Mouse (Mus musculus) heart, postnatal 0 days (tissue): ENCODE data around the gene Nceh1. TPM values are rescaled to one million over a fixed set of nuclear protein-coding genes. Genes with fewer than 3 reads are reported as not detected.

Experiments
- ATAC-seq: fragments of 200-750 bp; cut with Nextera tagmentation; 2 replicates; pipeline ENCODE4 v1.8.0; 2017; ENCODE audit warnings: low read depth, moderate number of reproducible peaks, moderate library complexity; ENCODE audit not compliant: insufficient read depth
- DNase-seq: peaks from one replicate; pipeline ENCODE4 v3.0.0-alpha.2; 2016; ENCODE audit warnings: low spot score
- H3K27ac ChIP-seq: fragments of 300-500 bp; sonication (generic); 2 replicates; pipeline ENCODE4 v1.5.1; 2014; ENCODE audit warnings: low read depth, mild to moderate bottlenecking
- H3K27me3 ChIP-seq: fragments of 300-500 bp; sonication (generic); 2 replicates; pipeline ENCODE4 v1.6.1; 2014; ENCODE audit warnings: low read length, mixed read lengths; ENCODE audit not compliant: control insufficient read depth, insufficient read depth
- H3K36me3 ChIP-seq: fragments of 300-500 bp; sonication (generic); replicated peaks from 2 replicates; pipeline ENCODE4 v1.6.1; 2014; ENCODE audit warnings: low read length, mixed read lengths; ENCODE audit not compliant: control insufficient read depth, insufficient read depth
- H3K4me1 ChIP-seq: fragments of 300-500 bp; sonication (generic); 2 replicates; pipeline ENCODE4 v1.6.1; 2014; ENCODE audit warnings: antibody characterized with exemption; ENCODE audit not compliant: control insufficient read depth, insufficient read depth
- H3K4me2 ChIP-seq: fragments of 300-500 bp; sonication (generic); 2 replicates; pipeline ENCODE4 v1.6.1; 2014; ENCODE audit warnings: low read depth, mild to moderate bottlenecking, low read length, moderate library complexity
- H3K4me3 ChIP-seq: fragments of 300-500 bp; sonication (generic); 2 replicates; pipeline ENCODE4 v1.5.1; 2014; ENCODE audit warnings: low read depth, low read length
- H3K9ac ChIP-seq: fragments of 300-500 bp; sonication (generic); replicated peaks from 2 replicates; pipeline ENCODE4 v1.6.1; 2014; ENCODE audit warnings: low read depth, low read length, mixed read lengths
- H3K9me3 ChIP-seq: fragments of 300-500 bp; sonication (generic); replicated peaks from 2 replicates; pipeline ENCODE4 v1.6.1; 2016; ENCODE audit warnings: low read length; ENCODE audit not compliant: control insufficient read depth
- CTCF ChIP-seq: IDR thresholded peaks from 2 replicates; pipeline ENCODE4 v1.5.1; 2016; ENCODE audit warnings: antibody characterized with exemption, control low read depth, low read depth
- EP300 ChIP-seq: IDR thresholded peaks from 2 replicates; pipeline ENCODE4 v1.6.1; 2016; ENCODE audit warnings: antibody characterized with exemption, low read depth
- WGBS: fragments of 180-500 bp; shearing (Covaris S2); extraction: QIAGEN DNeasy Blood & Tissue Kit; methylation state at CpG from one replicate; pipeline ENCODE4 v1.1.7; 2014; 5-methylcytosine and 5-hydroxymethylcytosine counted together
- polyA plus RNA-seq: library from polyadenylated mRNA; unstranded; fragments of >200 nt; fragmentation: Nextera tagmentation; extraction: Ambion mirVana; gene quantifications from 2 replicates; pipeline ENCODE4 v1.2.1, GENCODE M21; 2015
- total RNA-seq: library from RNA; depleted of rRNA; stranded (reverse); fragments of >200 nt; gene quantifications from 2 replicates; pipeline ENCODE4 v1.2.3, GENCODE M21; 2014; ENCODE audit warnings: low replicate concordance

Nceh1 gene
- total and polyA plus RNA-seq, 2 experiments from 2014 or later: 67.7 to 81.0 TPM

DNA sequence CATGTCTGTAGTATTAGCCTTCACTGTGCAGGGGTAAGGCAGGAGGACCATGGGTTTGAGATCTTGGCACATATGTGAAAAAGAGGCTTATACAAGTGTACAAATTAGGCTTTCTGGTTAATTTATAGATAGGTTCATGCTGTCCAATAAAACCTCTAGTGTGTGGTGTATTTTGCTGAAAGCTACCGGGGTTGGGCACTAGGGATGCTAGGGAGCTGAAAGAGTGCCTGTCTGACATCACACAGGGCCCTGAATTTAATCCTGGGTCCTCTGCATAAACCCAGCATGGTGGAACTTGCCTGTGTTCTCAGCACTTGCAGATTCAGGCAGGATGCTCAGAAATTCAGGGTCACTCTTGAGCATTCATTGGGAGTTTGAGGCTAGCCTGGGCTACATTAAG is 65.0 kb downstream of the Nceh1 start:
- no peaks in the 10 kb centered on the region for H3K9me3 ChIP-seq
- 70% methylated on average over 1 of the region's 1 CpGs for WGBS
- H3K27me3 ChIP-seq: no peaks in the 10 kb centered on the region
- DNase-seq: no peak
- H3K4me2 ChIP-seq: no peak overlapping the region
- no peak overlapping the region for H3K9ac ChIP-seq
- TF ChIP-seq CTCF (peak; percentile 9; the same call in 1 of the 2 replicates), EP300 (no peak)
- no peak overlapping the region for H3K27ac ChIP-seq
- no peaks in the 10 kb centered on the region for H3K4me1 ChIP-seq
- no peak for ATAC-seq
- H3K36me3 ChIP-seq: peaks cover 7% of the 10 kb centered on the region; the same call in 1 of the 2 replicates
- H3K4me3 ChIP-seq: no peak overlapping the region

DNA sequence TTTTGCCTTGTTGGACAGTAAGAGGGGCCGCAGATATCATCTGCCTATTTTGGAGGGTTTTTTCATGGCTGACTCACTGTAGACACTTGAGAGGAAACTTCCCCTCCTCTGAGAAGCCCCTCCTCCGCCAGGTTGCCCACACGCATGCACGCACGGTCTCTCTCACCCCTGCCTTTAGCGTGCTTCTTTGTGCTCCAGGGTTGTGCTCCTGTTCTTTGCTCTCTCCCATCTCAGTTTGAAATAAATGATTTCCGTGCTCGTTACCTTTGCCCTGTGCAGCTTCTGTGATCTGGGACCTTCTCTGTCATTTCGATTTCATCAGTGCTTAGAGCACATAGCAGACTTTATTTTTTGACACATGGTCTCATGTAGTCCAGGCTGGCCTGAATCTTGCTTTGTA is 66.3 kb downstream of the Nceh1 start:
- TF ChIP-seq EP300 (no peak), CTCF (no peak)
- H3K4me3 ChIP-seq: no peak overlapping the region
- H3K27ac ChIP-seq: no peak overlapping the region
- no peaks in the 10 kb centered on the region for H3K9me3 ChIP-seq
- H3K4me2 ChIP-seq: no peak overlapping the region
- H3K36me3 ChIP-seq: no peaks in the 10 kb centered on the region
- no peaks in the 10 kb centered on the region for H3K27me3 ChIP-seq
- no peak for DNase-seq
- WGBS: 84% methylated on average over 9 of the region's 9 CpGs
- no peaks in the 10 kb centered on the region for H3K4me1 ChIP-seq
- no peak for ATAC-seq
- no peak overlapping the region for H3K9ac ChIP-seq

DNA sequence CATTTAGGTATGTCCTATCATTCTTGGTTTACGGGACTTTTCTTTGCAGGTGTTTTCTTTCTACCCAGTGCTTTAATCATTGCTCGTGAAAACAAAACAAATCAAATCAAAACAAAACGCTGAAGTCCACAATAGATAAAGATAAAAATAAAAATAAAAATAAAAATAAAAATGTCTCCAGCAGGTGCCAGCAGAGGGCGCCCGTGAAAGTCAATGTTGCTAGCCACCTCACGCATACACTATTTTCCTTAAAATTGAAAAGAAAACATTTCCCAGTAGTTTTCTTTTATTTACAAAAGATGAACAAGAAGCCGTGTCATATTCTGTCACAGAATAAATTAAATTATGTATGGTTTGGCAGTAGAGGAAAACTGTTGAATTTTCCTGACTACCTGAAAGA is 68.2 kb downstream of the Nceh1 start:
- Histone ChIP-seq H3K36me3 (no peaks in the 10 kb centered on the region), H3K27me3 (no peaks in the 10 kb centered on the region), H3K27ac (no peak overlapping the region), H3K9ac (no peak overlapping the region), H3K4me3 (no peak overlapping the region), H3K9me3 (no peaks in the 10 kb centered on the region), H3K4me2 (no peak overlapping the region), H3K4me1 (no peaks in the 10 kb centered on the region)
- DNase-seq: no peak
- no peak for ATAC-seq
- TF ChIP-seq CTCF (peak; percentile 29; the same call in 1 of the 2 replicates), EP300 (no peak)
- 34% methylated on average over 7 of the region's 7 CpGs for WGBS

DNA sequence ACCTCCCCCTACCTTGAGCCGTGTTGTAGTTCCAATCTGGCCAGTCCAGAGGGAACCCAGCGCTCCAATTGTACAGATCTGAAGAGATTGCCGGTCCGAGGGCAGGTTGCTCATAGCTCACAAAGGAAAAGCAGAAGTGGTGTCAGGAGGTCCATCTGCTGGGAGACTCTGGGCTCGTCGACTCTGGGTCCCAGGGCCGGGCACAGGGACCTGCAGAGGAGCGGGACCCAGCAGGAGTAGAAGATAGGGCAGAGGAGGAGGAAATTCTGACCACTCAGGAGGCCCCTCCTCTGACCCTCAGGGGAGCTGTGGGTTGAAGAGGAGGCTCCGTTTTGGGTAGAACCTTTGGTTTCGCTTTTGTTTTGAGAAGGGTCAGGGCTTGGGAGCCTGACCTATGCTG is 75.7 kb downstream of the Nceh1 start:
- Histone ChIP-seq H3K4me1 (no peaks in the 10 kb centered on the region), H3K9ac (no peak overlapping the region), H3K4me3 (no peak overlapping the region), H3K27ac (no peak overlapping the region), H3K9me3 (no peaks in the 10 kb centered on the region), H3K4me2 (no peak overlapping the region), H3K27me3 (no peaks in the 10 kb centered on the region), H3K36me3 (no peaks in the 10 kb centered on the region)
- ATAC-seq (no peak), DNase-seq (no peak)
- WGBS: 81% methylated on average over 10 of the region's 10 CpGs
- TF ChIP-seq CTCF: no peak
- no peak for TF ChIP-seq EP300

DNA sequence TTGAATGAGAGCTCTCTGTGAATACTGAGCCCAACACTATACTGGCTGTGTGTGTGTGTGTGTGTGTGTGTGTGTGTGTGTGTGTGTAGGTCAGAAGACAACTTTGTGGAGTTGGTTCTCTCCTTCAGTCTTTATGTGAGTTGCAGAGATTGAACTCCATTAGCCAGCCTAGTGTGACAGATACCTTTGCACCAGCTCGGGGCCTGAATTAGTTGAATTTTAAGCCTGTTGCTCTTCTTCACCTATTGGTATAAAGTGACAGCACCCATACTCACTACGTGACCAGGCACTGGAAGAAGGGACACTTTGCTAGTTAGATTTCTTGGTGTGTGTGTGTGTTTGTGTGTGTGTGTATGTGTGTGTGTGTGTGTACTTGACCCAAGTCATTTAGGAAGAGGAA is 77.6 kb downstream of the Nceh1 start:
- no peak overlapping the region for H3K9ac ChIP-seq
- H3K36me3 ChIP-seq: no peaks in the 10 kb centered on the region
- WGBS: 72% methylated on average over 2 of the region's 2 CpGs
- H3K27me3 ChIP-seq: no peaks in the 10 kb centered on the region
- TF ChIP-seq EP300 (no peak), CTCF (no peak)
- ATAC-seq: no peak
- H3K4me1 ChIP-seq: no peaks in the 10 kb centered on the region
- H3K4me3 ChIP-seq: no peak overlapping the region
- no peak overlapping the region for H3K4me2 ChIP-seq
- no peaks in the 10 kb centered on the region for H3K9me3 ChIP-seq
- no peak for DNase-seq
- H3K27ac ChIP-seq: no peak overlapping the region

DNA sequence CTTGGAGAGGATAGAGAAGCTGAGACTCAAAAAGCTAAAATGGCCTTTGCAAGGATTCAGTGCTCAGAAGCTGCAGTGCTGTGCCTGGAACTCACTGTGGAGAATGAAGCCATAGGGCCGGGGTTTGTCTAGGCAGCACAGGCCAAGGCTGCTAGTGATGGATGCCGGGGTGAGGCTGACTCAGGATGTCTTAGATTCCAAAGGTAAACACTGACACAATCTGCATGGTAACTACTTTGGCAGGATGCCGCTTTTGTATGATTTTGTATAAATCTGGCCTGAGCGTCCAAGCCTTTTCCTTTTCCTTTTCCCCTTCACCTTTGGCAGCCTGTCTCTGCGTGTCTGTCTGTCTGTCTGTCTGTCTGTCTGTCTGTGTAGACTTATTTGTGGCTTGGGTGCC is 84.6 kb downstream of the Nceh1 start:
- Histone ChIP-seq H3K36me3 (no peaks in the 10 kb centered on the region), H3K4me2 (no peak overlapping the region), H3K9ac (no peak overlapping the region), H3K4me1 (no peaks in the 10 kb centered on the region), H3K9me3 (no peaks in the 10 kb centered on the region), H3K4me3 (no peak overlapping the region), H3K27ac (no peak overlapping the region), H3K27me3 (no peaks in the 10 kb centered on the region)
- TF ChIP-seq CTCF (no peak), EP300 (no peak)
- DNase-seq (no peak), ATAC-seq (no peak)
- WGBS: 58% methylated on average over 5 of the region's 5 CpGs
